Mouse (Mus musculus) kidney, postnatal 10 days (tissue): Measurements from ENCODE around the gene Sms.

Source experiments
- DNase-seq: peaks from one replicate; pipeline ENCODE4 v3.0.0; 2021; ENCODE audit warnings: mixed read lengths

The Sms gene

GRCm38 (mm10) chrX:157447431-157447830, 44.7 kb downstream of the Sms start:
- DNase-seq: no peak

- DNase-seq: no peak
Observed at GRCm38 (mm10) chrX:157434768-157435167, 57.3 kb downstream of the Sms start.

GRCm38 (mm10) chrX:157419451-157419850, 72.6 kb downstream of the Sms start:
- DNase-seq: no peak

GRCm38 (mm10) chrX:157415212-157415611, 76.9 kb downstream of the Sms start, which contains the start of gene Phex:
TSS of gene Phex (minus strand) at chrX:157415312.
- DNase-seq: no peak

- no peak for DNase-seq
Observed at GRCm38 (mm10) chrX:157404919-157405318, 87.2 kb downstream of the Sms start.
